Mouse (Mus musculus) bone marrow macrophage, adult 2 months (primary cell): ENCODE data around the gene Srl. TPM values are rescaled to one million over a fixed set of nuclear protein-coding genes. Genes with fewer than 3 reads are reported as not detected.

ENCODE experiments used
- H3K27ac ChIP-seq: 2 replicates; pipeline ENCODE4 v1.5.1; 2012; ENCODE audit warnings: low read depth, low read length; ENCODE audit not compliant: insufficient read depth
- H3K4me1 ChIP-seq: 2 replicates; pipeline ENCODE4 v1.6.1; 2012; ENCODE audit warnings: low read length; ENCODE audit not compliant: control insufficient read depth, insufficient read depth
- H3K4me3 ChIP-seq: 2 replicates; pipeline ENCODE4 v1.5.1; 2012; ENCODE audit warnings: mild to moderate bottlenecking, low read length, moderate library complexity; ENCODE audit not compliant: insufficient read depth
- CTCF ChIP-seq: IDR thresholded peaks from 2 replicates; pipeline ENCODE4 v1.5.1; 2012; ENCODE audit warnings: low read depth, mild to moderate bottlenecking, low read length, moderate library complexity
- POLR2A ChIP-seq: IDR thresholded peaks from 2 replicates; pipeline ENCODE4 v1.6.1; 2012; ENCODE audit warnings: mild to moderate bottlenecking, low read depth, low read length, borderline replicate concordance
- polyA plus RNA-seq: library from polyadenylated mRNA; stranded (reverse); fragments of >200 nt; gene quantifications from 2 replicates; pipeline ENCODE4 v1.2.4, GENCODE M21; 2012; ENCODE audit not compliant: missing spikeins, insufficient read depth, insufficient read length

The Srl gene
- polyA plus RNA-seq, 1 experiment, result 1.6 TPM

DNA sequence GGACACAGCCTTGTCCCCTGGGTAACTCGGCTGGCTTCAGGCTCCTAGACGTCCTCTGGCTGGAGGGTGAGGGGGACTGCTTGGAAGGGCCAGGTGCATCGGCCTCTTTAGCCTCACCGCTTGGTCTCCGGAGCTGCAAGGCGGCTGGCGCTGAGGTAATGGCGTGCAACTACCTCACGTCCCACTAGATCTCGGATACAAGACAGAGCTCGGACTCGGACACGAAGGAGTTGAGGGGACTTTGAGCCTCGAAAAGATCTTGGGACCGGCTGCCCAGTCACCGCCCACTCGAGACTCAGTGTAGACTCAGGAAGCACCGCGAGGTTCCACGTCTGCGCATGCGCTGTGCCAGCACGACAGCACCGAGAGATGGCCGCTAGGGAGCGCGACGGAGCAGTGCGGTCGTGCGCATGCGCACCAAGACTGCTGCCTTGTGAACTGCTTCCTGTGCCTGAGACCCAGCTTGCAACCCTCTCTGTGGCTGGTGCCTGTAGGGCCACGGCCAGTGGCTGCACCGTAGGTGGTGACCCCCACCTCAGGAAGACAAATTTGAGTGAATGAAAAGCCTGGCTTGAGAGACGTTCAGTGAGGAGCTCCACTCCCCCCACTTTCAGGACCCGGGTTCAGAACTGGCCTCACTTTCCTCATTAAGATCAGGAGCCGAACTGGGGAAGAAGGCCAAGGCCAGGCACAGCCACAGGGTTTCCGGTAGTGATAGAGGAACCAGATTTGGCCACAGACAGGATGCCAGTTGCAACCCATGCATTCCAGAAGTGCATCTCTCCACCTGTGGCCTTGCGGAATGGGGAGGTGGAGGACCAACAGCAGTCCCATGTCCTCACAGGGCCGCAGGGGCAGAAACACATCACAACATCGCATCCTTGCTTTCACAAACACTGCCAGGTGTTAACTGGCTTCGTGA lies 66.5 kb downstream of the Srl start:
- TF ChIP-seq CTCF (peak; percentile 37; the same call in 1 of the 2 replicates), POLR2A (no peak)
- H3K4me1 ChIP-seq, result peaks cover 31% of the 10 kb centered on the region
- H3K4me3 ChIP-seq, result peak overlapping the region; percentile 73
- H3K27ac ChIP-seq, result peak overlapping the region; percentile 95

DNA sequence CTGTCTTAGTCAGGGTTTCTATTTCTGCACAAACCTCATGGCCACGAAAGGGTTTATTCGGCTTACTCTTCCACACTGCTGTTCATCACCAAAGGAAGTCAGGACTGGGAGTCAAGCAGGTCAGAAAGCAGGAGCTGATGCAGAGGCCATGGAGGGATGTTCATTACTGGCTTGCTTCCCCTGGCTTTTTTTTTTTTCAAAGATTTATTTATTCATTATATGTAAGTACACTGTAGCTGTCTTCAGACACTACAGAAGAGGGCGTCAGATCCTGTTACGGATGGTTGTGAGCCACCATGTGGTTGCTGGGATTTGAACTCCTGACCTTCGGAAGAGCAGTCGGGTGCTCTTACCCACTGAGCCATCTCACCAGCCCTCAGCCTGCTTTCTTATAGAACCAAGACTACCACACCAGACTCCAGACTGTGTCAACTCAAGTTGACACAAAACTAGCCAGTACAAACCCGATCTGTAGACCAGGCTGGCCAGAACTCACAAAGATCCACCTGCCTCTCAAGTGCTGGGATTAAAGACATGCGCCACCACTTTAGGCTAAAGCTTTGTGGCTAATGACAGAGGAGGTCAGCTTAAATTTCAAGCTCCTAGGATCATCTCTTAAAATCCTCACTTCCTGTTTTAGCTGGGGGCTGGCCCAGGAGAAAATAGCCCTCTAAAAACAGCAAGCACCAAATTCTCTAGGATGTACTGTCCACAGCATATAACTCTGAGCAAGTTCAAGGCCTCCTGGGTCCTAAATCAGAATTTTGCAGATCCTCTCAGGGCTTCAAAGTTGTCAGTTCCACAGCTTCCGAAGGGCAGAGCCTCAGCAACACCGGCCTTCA lies 67.4 kb downstream of the Srl start:
- Histone ChIP-seq H3K27ac (peak overlapping the region; percentile 95), H3K4me1 (peaks cover 37% of the 10 kb centered on the region), H3K4me3 (peak overlapping the region; percentile 73)

DNA sequence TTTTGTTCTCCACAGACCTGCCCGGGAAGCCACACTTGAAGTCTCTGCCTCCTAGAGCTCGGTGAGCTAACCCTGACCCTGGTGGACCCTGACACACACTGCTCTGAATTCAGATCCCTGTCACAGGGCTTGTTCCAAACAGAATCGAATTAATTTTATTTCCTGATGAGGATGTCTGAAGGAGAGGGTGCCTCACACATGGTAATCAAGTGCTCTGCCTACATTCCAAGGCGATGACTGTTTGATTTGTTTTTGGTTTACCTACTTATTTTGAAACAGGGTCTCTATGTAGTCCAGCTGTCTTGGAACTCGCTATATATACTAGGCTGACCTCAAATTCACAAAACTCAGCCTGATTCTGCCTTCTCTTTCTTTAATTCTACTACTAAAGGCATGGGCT lies 68.4 kb downstream of the Srl start:
- Histone ChIP-seq H3K4me3 (no peak overlapping the region), H3K27ac (no peak overlapping the region), H3K4me1 (peaks cover 39% of the 10 kb centered on the region)
- no peak for TF ChIP-seq POLR2A
- TF ChIP-seq CTCF, result no peak

DNA sequence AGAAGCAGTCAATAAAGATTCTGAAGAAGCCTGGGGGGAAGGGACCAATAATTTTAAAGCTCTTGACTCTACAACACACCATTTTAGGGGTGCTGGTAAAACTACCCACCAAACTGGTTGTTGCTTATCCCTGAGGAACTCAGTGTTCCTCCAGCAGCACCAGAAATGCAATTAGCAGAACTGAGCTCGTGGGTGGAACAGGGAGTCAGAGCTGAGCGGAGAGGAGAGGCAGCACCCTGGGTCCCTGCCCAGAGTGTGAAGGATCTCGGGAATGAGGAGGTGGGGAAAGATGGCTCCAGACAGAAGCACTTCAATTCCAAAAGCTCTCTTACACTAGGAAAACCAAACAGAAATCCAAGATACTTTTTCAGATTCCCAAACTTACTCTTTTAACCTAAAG lies 68.9 kb downstream of the Srl start:
- no peak for TF ChIP-seq CTCF
- TF ChIP-seq POLR2A, result no peak
- Histone ChIP-seq H3K4me3 (no peak overlapping the region), H3K27ac (no peak overlapping the region), H3K4me1 (peaks cover 39% of the 10 kb centered on the region)

DNA sequence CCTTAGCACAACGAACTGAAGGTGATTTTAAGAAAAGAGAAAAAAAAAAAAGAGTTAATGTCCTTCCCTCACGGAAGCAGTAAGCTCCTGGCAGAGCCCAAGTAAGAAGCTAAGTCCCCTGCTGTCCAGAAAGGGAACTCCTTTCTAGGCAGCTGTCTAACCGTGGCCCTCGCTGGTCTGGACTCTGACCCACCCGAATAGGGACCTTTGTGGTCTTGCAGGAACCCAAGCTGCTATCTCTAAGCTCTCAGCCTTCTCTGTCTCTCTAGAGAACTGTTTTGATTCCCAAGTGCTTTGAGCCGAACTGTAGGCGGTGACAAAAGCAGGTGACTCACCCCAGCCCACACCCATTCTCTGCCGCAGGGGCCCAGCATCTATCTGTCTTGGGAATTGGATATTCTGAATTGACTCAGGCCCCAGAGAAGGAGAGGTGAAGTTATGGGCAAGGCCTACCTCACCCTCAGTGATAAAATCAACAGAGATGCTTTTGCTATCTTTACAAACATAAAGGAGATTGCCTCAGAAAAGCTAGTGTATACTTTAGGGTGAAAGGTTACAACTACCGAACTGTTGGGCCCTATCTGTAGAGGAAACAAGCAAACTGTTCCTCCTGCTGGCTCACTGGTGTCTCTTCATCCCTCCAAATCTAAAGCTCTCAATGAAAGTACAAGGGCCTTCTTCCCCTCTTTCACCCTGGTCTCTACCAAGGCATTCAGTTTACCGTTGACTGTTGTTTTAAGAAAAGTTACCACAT lies 71.8 kb downstream of the Srl start:
- Histone ChIP-seq H3K4me3 (no peak overlapping the region), H3K4me1 (peaks cover 40% of the 10 kb centered on the region), H3K27ac (no peak overlapping the region)
- TF ChIP-seq POLR2A (no peak), CTCF (0 out of 2 replicates have a peak, but pooled peaks have one; percentile 14)

DNA sequence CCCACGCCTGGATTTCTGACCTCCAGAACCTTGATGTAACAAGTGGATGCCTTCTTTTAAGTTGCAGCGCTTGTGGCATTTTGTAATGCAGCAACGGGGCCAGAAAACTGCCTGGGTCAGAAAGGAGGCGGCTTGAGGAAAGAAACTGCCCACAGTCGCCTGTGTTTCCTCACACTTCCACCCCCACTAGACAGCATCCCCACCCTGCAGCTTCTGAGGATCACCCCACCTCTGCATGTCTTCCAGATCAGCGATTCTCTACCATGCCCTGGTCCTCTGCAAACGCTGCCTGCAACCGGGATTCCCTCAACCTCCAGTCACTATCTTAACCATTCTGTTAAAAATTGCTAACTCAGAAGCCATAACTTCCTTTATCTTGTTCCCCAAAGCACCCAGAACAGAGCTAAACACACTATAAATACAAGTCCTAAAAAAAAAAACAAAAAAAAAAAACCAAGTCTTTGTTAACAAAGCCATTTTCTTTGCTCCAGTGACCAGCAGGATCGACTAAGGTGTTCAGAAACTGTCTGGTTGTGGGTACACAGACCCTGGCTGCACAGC lies 77.0 kb downstream of the Srl start:
- Histone ChIP-seq H3K4me1 (peaks cover 23% of the 10 kb centered on the region), H3K27ac (peak overlapping the region; percentile 88), H3K4me3 (peak overlapping the region; percentile 8)
- TF ChIP-seq POLR2A (no peak), CTCF (no peak)

DNA sequence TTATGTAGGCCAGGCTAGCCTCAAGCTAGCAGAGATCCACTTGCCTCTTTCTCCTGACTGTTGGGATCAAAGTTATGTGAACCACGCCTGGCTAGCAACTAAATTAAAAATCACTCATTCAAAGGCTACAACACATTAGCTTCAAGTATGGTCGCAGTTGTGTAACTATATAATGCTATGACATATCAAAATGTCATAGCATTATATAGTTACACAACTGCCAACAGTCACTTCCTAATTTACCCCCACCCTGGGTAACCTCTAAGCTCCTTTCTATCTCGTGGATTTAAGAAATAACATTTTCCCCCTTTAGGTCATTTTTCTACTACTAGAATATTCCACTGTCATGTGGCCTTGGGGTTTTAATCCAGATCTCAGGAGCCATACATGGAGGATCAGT lies 83.7 kb downstream of the Srl start:
- Histone ChIP-seq H3K4me3 (no peak overlapping the region), H3K27ac (no peak overlapping the region), H3K4me1 (peaks cover 32% of the 10 kb centered on the region)
- TF ChIP-seq CTCF (no peak), POLR2A (no peak)

DNA sequence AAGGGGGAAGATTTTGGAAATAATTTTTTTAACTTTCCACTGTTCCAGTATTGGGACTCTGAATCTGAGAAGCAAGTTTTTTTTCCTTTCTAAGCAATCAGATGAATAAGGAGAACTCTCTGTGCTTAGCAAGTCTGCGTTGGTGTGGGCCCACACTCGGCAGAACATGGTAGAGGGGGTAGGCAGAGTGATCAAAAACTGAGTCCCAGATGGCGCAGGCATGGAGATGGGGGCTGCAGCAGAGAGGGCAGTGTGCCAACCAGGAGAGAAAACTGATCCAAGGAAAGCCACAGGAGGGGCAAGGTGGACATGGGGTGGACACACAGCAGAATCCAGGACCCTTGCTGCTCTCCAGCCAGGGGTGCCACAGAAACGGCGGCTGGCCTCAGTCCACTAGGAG lies 85.2 kb downstream of the Srl start:
- H3K27ac ChIP-seq, result no peak overlapping the region
- TF ChIP-seq POLR2A (no peak), CTCF (no peak)
- H3K4me3 ChIP-seq, result no peak overlapping the region
- peaks cover 32% of the 10 kb centered on the region for H3K4me1 ChIP-seq

DNA sequence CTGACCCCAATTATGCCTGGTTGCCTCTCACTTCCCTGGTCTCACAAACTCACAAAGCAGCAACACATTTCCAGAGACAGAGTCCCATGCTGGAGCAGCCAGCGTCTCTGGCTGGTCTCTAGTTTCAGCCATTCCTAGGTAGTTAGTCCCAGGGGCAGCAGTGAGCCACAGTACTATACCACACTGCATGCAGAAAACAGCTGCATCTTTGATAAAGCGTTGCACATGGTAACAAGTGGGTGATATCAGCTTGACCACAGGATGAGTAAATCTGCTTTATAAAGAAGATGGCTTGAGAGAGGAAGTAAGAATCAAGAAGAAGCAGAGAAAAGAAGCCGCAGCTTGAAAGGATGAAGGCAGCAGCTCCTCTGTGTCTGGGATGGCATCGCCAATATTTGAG lies 85.9 kb downstream of the Srl start:
- no peak for TF ChIP-seq POLR2A
- TF ChIP-seq CTCF, result no peak
- Histone ChIP-seq H3K4me1 (peaks cover 32% of the 10 kb centered on the region), H3K27ac (peak overlapping the region; percentile 34; the same call in 1 of the 2 replicates), H3K4me3 (no peak overlapping the region)
